Mouse (Mus musculus) spleen, postnatal 4 days (tissue): ENCODE data around the gene Sdccag8.

Experiments
- DNase-seq, 2 experiments: peaks; one replicate each; pipeline ENCODE4 v3.0.0; 2022; ENCODE audit warnings: low spot score in 2 of 2

The Sdccag8 gene

DNA sequence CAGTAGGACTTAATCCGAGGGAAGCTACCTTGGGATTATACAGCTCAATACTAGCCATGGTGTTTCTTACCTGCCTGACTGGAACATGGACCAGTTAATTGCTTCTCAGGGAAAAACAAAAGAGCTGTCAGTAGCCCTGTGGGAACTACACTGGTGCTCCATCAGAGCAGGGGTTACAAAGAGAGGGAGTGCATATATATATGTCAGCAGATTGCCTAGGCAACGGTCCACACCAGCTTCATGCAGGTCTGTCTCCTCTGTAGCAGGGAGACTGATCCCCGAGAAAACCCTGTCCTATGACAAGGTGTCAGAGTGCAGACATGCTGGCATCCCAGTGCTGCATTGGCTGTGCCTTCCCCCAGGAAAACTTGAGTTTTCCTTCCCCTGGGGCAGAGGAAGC lies 195.6 kb downstream of the Sdccag8 start:
- DNase-seq = no peak

DNA sequence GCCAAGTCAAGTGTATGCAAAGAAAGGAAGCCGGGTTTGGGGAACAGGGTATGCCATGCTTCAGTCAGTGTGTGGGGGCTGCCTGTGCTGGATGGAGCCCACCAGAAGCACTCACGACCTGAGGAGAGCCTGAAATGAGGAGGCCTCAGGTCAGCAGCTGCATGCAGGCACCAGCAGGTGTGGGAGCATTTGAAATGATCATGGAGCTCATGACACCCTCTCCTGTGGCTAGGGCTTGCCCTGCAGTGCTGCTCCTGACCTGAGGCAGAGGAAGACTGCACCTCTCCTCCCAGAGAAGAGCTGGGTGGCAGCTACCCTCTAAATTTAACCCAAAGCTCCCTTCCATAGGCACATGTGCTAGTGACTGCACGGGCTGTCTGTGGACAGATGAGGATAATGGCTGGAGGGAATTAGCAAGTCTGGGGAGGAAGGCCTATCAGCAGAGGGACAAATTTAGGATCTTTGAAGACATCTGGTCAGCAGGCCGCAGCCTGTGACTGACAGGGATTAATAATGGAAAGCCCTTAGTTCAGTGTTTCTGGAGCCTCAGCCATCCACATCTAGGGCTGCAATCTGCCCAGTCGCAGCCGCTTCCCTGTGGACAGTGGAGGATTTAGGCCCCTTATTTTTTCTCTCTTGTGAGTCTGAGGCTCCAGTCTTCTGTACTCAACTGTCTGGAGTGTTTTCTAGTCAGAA lies 196.3 kb downstream of the Sdccag8 start:
- DNase-seq = no peak

DNA sequence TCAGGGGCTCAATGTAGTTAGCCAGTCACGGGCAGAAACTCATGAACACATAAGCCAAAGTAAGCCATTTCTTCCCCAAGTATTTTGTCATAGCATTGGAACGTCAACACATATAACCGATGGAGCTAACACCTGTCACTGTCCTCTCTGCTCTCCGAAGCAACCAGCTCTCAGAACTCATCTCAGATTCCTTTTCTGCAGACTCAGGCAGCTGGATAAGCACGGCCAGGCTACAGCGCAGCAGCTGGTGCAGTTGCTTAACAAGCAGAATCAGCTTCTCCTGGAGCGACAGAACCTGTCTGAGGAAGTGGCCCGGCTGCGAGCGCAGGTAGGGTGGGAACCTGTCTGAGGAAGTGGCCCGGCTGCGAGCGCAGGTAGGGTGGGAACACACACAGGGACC lies 197.2 kb downstream of the Sdccag8 start:
- no peak for DNase-seq

- DNase-seq = no peak
Measured at GRCm38 (mm10) chr1:177012774-177013173, 198.3 kb downstream of the Sdccag8 start.

GRCm38 (mm10) chr1:177013313-177013712 lies 198.9 kb downstream of the Sdccag8 start:
- DNase-seq = no peak

- no peak for DNase-seq
Measured at GRCm38 (mm10) chr1:177013776-177014175, 199.3 kb downstream of the Sdccag8 start.

GRCm38 (mm10) chr1:177014346-177014745 lies 199.9 kb downstream of the Sdccag8 start:
- DNase-seq = no peak

DNA sequence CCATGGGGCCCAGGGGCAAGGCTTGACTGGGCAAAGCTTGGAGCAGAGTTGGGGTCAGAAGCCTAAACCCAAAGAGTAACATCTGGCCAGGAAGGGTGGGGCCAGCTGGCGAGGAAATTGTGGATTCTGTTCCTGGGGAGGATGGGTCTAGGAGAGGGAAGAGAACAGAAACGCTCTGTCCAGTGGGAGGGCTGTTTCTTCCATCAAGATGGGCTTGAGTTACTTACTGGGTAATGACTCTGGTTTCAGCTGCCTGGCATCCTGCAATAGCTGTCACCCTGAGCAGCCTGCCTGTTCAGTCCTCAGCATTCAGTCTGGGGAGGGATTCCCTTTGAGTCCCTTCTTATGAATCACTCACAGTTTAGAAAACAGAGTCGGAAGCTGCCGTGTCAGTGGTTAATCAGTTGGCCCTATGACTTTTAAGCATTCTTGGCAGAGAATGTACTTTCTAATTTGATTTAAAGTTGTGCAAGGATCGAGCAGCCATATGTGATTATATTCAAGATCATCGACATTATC lies 200.5 kb downstream of the Sdccag8 start:
- DNase-seq = no peak

DNA sequence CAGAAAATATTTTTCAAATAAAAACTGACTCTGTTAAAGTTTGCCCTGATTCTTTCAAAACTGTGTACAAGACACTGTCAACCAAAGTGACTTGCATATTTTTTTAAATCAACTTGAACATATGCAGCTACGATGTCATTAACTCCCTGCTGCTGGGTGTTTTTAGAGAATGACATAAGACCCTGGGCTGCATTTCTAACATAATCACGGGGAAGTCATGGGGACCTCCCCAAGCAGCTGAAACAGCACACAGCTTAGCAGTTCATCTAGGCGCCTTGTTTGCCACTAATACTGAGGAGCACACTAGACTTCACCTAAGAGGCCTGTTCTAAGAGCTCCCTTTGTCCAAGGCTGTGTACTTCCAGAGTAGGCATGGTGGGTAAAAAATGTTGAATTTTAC lies 201.5 kb downstream of the Sdccag8 start:
- DNase-seq = no peak

DNA sequence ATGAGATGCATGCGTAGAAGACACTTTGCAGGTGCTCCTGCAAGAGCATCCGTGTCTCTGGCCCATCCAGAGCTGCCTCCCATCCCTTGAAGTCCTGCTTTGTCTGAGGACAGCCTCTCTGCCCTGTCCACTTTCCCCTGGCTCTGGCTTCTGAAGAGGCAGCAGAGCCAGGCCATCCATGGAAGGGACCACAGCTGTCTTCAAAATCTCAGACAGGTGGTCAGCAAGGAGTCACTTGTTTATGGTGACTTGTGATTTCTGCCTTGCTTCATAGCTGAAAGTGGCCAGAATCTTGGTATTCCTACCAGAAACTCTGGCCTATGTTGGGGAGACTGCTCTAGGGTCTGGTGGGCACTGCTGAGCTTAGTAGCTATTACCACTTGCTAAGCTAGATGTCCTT lies 202.3 kb downstream of the Sdccag8 start:
- no peak for DNase-seq

GRCm38 (mm10) chr1:177018750-177019149 lies 204.3 kb downstream of the Sdccag8 start:
- no peak for DNase-seq

DNA sequence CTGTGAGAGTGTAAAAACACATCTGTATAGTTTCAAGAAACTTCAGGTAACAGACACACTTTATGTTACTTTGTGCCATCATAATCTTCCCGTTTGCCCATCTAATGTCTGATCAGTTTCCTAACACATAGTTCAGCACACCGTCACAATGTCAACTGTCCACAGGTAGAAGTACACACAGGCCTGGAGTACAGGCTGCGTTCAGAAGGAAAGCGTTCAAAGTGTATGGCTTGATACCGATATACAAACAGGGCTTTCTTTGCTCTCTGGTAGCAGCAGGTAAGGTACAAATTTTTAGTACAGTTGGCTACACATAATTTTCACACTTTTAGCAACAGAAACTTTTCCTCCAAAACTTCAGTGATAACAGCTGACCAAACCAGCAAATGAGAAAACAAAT lies 205.2 kb downstream of the Sdccag8 start:
- DNase-seq = peak in 1 of 2 experiments; percentile 36

GRCm38 (mm10) chr1:177022751-177023150 lies 208.3 kb downstream of the Sdccag8 start:
- no peak for DNase-seq

DNA sequence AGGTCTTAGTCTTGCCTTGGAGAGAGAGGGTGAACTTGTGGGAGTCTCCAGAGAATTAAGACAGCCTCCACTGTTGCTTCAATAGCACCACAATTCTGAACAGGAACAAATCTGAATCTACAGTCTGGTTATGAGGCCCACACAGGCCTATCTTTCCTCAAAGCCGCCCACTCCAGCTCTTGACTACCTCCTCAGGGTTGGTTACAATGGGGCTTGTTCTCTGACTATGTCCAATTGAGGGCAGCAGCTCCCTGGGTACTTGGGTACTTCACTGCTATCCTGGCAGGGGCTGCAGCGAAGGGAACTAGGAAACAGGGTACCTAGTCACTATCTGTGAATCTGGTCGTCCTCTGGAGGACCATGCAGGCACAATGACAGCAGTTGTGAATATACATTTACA lies 213.2 kb downstream of the Sdccag8 start:
- no peak for DNase-seq

GRCm38 (mm10) chr1:177029032-177029431 lies 214.6 kb downstream of the Sdccag8 start:
- no peak for DNase-seq

GRCm38 (mm10) chr1:177030669-177031068 lies 216.2 kb downstream of the Sdccag8 start:
- DNase-seq = no peak

- DNase-seq = no peak
Measured at GRCm38 (mm10) chr1:177031196-177031595, 216.7 kb downstream of the Sdccag8 start.

- DNase-seq = no peak
Measured at GRCm38 (mm10) chr1:177032233-177032632, 217.8 kb downstream of the Sdccag8 start.

- DNase-seq = no peak
Measured at GRCm38 (mm10) chr1:177035460-177035859, 221.0 kb downstream of the Sdccag8 start.

DNA sequence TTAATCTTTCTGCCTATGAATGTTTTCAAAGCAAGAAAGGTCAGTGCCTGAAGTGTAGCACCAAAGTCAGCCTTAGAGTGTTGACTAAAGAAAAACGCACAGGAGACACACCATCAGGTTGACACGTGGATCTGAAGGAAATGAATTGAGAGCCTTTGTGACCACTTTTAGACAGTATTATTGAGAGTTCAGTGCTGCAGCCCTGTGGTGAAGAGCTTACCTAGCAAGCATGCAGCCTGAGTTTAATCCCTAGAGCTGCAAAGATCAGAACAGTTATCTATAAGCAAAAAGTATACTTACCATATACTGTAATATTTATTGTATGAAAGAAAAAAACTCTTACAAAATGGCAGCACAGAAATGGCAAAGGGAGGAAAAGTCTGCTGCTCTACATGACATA lies 223.9 kb downstream of the Sdccag8 start:
- DNase-seq = no peak

DNA sequence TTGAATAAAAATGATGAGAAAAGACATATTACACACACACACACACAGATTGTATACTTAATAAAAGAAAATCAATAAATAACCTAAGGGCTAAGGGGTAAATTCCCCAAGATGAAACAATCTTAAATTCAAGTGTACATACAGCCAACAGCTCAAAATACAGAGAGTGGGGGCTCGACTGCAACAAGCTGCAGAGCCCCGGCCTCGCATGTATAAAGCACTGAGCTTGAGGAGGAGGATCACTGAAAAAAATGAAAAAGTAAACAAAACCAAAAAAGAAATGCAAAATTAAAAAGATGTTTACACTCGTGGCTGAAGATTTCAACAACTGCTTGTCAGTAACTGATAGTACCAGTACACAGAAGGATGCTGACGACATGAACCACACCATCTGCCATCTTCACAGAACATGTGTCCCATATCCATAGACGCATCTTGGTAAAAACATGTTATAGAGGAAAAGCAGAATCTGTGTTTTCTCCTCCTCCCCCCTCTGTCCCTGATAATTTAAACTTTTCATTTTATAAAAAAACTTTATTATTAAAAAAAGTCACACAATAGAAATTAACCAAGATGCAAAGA lies 224.7 kb downstream of the Sdccag8 start:
- DNase-seq = no peak

- no peak for DNase-seq
Measured at GRCm38 (mm10) chr1:177040058-177040457, 225.6 kb downstream of the Sdccag8 start.

GRCm38 (mm10) chr1:177045885-177046284 lies 231.4 kb downstream of the Sdccag8 start:
- DNase-seq = no peak

GRCm38 (mm10) chr1:177046963-177047362 lies 232.5 kb downstream of the Sdccag8 start:
- no peak for DNase-seq
